ENCODE assay signal across 8 mouse cellular contexts in genomic region chr3:108537303-108537702, GRCm38 (mm10). TPM values are rescaled to one million over a fixed set of nuclear protein-coding genes. Genes with fewer than 3 reads are reported as not detected.
A peak's percentile ranks its signal among the peaks of the same experiment; 100 is the strongest.
DNase-seq lines count a peak whose midpoint lies in the region; ATAC-seq and TF ChIP-seq lines count a peak whose summit lies in the region.

No protein-coding gene starts in this region.

- peak; percentile 76 for TF ChIP-seq CTCF in cortical plate, adult 2 months (IDR thresholded peaks at IDR 0.05; ENCODE audit: extremely low read depth, insufficient read depth, low read length)

- peak; percentile 80 for DNase-seq in adipocyte (ENCODE audit: low spot score)
- DNase-seq in gastrocnemius, postnatal 10 days: peak; percentile 80
- DNase-seq in induced T-regulatory cell, adult 2 months (ENCODE audit: low read depth): peak; percentile 92
- DNase-seq in left cerebral cortex, adult 9 months (ENCODE audit: low spot score in 2 of 2): peak; percentile 83 to 94
- DNase-seq in right cerebral cortex, postnatal 10 days (ENCODE audit: low spot score in 2 of 2): peak; percentile 95
- peak; percentile 84 for DNase-seq in urinary bladder, postnatal 14 days (ENCODE audit: low spot score)

- TF ChIP-seq POLR2A in cortical plate, adult 2 months (IDR thresholded peaks at IDR 0.05; ENCODE audit: extremely low read depth, insufficient read depth, low read length): peak; percentile 56; the same call in 1 of the 2 replicates

- H3K27ac ChIP-seq in cortical plate, adult 2 months (ENCODE audit: insufficient read depth, low read length): no peak overlapping the region

- no peaks in the 10 kb centered on the region for H3K4me1 ChIP-seq in cortical plate, adult 2 months (ENCODE audit: control insufficient read depth, insufficient read depth, low read length)

- peak; percentile 95 for ATAC-seq in megakaryocyte progenitor cell, adult 5-6 weeks (replicated peaks; ENCODE audit: poor library complexity)

- peak overlapping the region; percentile 46 for H3K4me3 ChIP-seq in cortical plate, adult 2 months (ENCODE audit: insufficient read depth, low read length)

RNA-seq across cellular contexts. Expression of gene 5330417C22Rik, which starts 1.0 kb away (rescaled TPM):
- 27.0 and 28.0 TPM in 2 replicates for polyA plus RNA-seq in cortical plate, adult 2 months (2012; rRNA removed)
- under 1 TPM; 0.19 to 0.25 TPM for total RNA-seq in gastrocnemius, postnatal 10 days (2021)
- 0.20 and 0.27 TPM in 2 replicates for total RNA-seq in megakaryocyte progenitor cell, adult 5-6 weeks (2015)
- total RNA-seq in megakaryocyte progenitor cell, adult 5-6 weeks (2017): 0.20 and 0.25 TPM in 2 replicates

RNA-seq across cellular contexts. Expression of gene 1700013F07Rik, which starts 3.4 kb away (rescaled TPM):
- polyA plus RNA-seq in cortical plate, adult 2 months (2012; rRNA removed): 2.5 and 3.4 TPM in 2 replicates
- not detected for total RNA-seq in gastrocnemius, postnatal 10 days (2021)
- not detected in 2 replicates for total RNA-seq in megakaryocyte progenitor cell, adult 5-6 weeks (2015)
- not detected in 2 replicates for total RNA-seq in megakaryocyte progenitor cell, adult 5-6 weeks (2017)

RNA-seq across cellular contexts. Expression of gene Tmem167b, which starts 25.0 kb away (rescaled TPM):
- 13.9 and 14.3 TPM in 2 replicates for polyA plus RNA-seq in cortical plate, adult 2 months (2012; rRNA removed)
- total RNA-seq in gastrocnemius, postnatal 10 days (2021): 10 to 100 TPM; 23.1 to 24.9 TPM
- total RNA-seq in megakaryocyte progenitor cell, adult 5-6 weeks (2015): 15.2 and 16.4 TPM in 2 replicates
- total RNA-seq in megakaryocyte progenitor cell, adult 5-6 weeks (2017): 35.2 and 38.2 TPM in 2 replicates

RNA-seq across cellular contexts. Expression of gene Taf13, which starts 34.2 kb away (rescaled TPM):
- polyA plus RNA-seq in cortical plate, adult 2 months (2012; rRNA removed): 36.6 and 42.1 TPM in 2 replicates
- total RNA-seq in gastrocnemius, postnatal 10 days (2021): 10 to 100 TPM; 19.4 to 22.6 TPM
- 12.9 and 15.6 TPM in 2 replicates for total RNA-seq in megakaryocyte progenitor cell, adult 5-6 weeks (2015)
- 13.2 and 15.9 TPM in 2 replicates for total RNA-seq in megakaryocyte progenitor cell, adult 5-6 weeks (2017)

RNA-seq across cellular contexts. Expression of gene Wdr47, which starts 53.8 kb away (rescaled TPM):
- polyA plus RNA-seq in cortical plate, adult 2 months (2012; rRNA removed): 75.7 and 79.9 TPM in 2 replicates
- 1 to 10 TPM; 6.2 to 7.7 TPM for total RNA-seq in gastrocnemius, postnatal 10 days (2021)
- total RNA-seq in megakaryocyte progenitor cell, adult 5-6 weeks (2015): 1.6 and 2.4 TPM in 2 replicates
- total RNA-seq in megakaryocyte progenitor cell, adult 5-6 weeks (2017): 4.1 and 8.9 TPM in 2 replicates
